Mouse (Mus musculus) thymus, postnatal 14 days (tissue): ENCODE data around the gene Bcar3.
"Not testable (repeated sequence)": the region's sequence is repeated elsewhere in the genome, so short reads cannot be mapped to it uniquely, and the experiment has no call there.

Experiments used
- DNase-seq: peaks from one replicate; pipeline ENCODE4 v3.0.0; 2021

Gene Bcar3

GRCm38 (mm10) chr3:122293954-122294850, at the start of gene Bcar3:
Bcar3 (plus strand) TSS chr3:122294136.
- DNase-seq: peak; percentile 88

- DNase-seq: no peak
These were observed 49.2 kb upstream of the Bcar3 start for GRCm38 (mm10) chr3:122244759-122245158.

- peak; percentile 93 for DNase-seq
These were observed 48.6 kb upstream of the Bcar3 start, which contains the start of gene Gclm for GRCm38 (mm10) chr3:122245215-122245877. Gclm (plus strand) TSS chr3:122245557.

DNA sequence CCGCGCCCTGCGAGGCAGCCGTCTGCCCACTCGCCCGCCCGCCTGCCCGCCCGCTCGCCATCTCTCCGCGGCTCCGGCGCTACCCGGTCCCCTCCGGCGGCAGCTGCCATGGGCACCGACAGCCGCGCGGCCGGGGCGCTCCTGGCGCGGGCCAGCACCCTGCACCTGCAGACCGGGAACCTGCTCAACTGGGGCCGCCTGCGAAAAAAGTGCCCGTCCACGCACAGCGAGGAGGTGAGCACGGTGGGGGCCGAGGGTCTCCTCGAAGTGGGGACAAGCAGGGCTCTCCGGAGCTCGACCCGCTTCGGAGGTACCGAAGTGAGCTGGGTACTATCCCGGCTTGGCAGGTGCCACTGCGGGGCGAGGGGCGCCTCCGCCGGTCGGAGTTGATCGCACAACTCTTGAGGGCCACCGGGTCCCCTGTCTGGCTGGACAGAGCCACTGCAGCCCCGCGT, 48.0 kb upstream of the Bcar3 start:
- DNase-seq: peak; percentile 62

GRCm38 (mm10) chr3:122246406-122246805, 47.5 kb upstream of the Bcar3 start:
- no peak for DNase-seq

- DNase-seq: no peak
These were observed 46.8 kb upstream of the Bcar3 start for GRCm38 (mm10) chr3:122246986-122247767.

DNA sequence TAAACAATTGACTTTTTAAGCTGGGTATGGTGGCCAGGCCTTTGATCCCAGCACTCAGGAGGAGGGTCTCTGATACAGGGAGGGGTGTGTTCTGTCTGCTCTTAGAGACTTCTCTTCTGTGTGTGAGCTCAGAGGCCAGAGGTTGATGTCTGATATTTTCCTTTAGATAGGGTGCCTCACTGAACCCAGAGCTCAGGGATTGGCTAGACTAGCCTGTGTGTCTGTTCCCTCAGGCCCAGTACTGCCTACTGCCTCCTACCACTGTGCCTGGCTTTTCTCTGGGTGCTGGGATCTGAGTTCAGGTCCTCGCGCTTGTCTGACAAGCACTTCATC, 46.2 kb upstream of the Bcar3 start:
- no peak for DNase-seq

- DNase-seq: no peak
These were observed 41.3 kb upstream of the Bcar3 start for GRCm38 (mm10) chr3:122252466-122253253.

- not testable (repeated sequence) for DNase-seq
These were observed 39.9 kb upstream of the Bcar3 start for GRCm38 (mm10) chr3:122254050-122254449.

- no peak for DNase-seq
These were observed 23.9 kb upstream of the Bcar3 start for GRCm38 (mm10) chr3:122269986-122270385.

- not testable (repeated sequence) for DNase-seq
These were observed 21.4 kb upstream of the Bcar3 start for GRCm38 (mm10) chr3:122272565-122272964.

DNA sequence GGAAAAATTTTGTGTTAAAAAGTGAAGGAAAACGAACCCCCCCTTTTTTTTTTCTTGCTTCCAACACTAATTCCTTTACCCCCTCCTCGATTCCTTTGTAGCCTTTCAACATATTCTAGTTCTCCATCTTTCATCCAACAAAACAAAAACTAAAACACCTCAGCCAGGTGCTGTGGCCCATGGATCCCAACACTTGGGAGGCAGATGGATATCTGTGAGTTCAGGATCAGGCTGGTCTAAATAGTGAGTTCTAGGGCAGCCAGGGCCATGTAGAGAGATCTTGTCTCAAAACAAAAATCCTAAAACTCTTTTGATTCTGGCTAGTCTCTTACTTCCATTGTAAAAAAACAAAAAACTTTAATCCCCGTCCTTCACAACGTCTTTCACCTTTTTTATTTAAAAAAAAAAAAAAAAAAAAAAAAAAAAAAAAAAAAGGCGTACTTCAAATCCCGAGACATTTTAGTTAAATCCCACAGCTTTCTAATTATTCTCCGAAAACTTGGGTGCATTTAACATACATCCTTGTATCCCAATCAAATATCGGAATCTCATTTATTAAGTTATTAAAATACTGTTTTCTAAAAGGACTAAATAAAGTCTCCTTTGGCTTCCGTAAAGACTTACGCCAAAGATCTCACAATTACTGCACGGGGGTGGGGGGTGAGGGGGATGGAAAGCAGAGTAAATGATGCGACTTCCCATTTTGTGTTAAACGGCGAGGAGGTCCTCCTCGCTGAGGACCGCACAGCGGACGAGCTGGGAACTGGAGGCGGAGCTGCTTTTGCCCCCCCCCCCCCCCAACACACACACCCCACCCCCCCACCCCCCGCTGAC, 20.3 kb upstream of the Bcar3 start:
- DNase-seq: no peak

DNA sequence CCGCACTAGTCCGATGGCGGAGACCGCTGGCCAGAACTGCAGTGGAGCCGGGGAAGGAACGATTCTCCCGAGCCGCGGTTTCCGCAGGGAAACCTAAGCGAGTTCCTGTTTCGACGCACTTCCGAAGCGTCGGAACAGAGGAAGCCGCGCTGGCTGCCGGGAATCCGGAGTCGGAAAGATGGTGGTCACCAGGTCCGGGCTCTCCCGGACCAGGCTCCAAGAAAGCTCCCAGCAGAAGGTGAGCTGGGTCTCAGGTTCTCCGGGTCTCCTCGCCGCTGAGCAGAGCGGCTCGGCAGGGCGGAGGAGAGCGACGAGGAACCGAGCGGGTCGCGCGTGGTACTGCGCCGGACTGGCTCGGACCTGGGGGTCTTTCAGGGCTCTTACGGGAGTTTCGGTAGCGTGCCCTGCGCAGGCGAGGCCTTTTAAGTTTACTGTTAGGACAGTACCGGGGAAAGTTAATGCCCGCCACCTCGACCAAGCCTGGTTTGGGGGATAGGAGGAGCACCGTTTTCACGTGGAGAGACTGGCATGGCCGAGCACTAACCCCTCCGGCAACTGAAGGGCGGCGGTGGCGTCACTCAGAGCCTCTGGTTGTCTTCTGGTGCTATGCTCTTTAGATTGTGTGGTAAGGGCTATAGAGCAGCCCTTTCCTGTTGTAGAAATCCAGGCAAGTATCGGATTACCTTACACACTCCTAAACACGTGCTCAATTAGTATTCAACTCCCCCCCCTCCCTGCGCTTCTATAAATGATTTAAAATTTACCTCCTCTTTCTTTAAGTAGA, 19.5 kb upstream of the Bcar3 start, which contains the start of gene Dnttip2:
Gene Dnttip2, plus strand, starts transcription at position 148 of the 784 bp plus-strand sequence.
- DNase-seq: peak; percentile 85

DNA sequence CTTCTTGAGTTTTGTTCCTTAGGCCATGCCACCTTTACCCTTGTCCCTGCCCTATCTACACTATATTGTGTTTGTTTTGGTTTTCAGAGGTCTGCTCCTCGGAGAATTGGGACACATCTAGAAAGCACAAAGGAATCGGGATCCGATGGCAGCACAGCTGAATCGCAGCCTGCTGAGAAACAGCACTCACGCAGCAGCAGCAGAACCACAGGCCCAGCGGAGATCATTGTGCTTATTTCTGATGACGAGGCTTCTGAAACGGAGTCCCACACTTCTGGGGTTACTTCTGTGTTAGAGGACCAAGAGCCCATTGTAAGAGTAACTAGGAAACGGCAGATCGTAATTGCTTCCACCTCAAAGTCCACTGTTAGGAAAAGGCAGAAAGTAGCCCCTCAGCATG, 18.8 kb upstream of the Bcar3 start:
- DNase-seq: no peak

GRCm38 (mm10) chr3:122287195-122287594, 6.7 kb upstream of the Bcar3 start:
- peak; percentile 17 for DNase-seq

DNA sequence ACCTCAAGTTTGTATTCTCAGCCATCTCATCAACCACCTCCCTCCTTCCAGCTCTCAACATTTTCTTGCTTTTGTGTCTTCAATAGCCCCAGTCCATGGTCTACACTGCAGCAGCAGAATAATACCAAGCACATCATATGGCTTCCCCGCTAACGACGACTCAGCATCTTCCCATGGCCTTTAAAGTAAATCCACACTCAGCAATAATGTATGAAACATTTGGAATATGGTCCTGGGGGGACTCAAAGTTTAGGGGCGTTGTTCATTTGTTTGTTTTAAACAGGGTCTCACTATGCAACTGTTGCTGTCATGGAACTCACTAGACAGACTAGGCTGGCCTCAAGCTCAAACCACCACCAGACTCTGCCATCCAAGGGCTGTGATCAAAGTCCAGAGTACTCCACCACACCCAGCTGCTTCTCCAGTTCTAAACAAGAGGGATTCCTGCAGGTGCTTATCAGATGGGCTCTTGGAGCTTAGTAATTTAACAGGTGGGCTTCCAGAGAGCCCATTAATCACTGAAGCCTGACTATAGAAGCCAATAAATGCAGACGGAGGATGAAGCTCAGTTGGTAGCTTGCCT, 5.2 kb upstream of the Bcar3 start:
- DNase-seq: no peak

GRCm38 (mm10) chr3:122289344-122289743, 4.6 kb upstream of the Bcar3 start:
- DNase-seq: not testable (repeated sequence)

GRCm38 (mm10) chr3:122290696-122291095, 3.2 kb upstream of the Bcar3 start:
- no peak for DNase-seq

DNA sequence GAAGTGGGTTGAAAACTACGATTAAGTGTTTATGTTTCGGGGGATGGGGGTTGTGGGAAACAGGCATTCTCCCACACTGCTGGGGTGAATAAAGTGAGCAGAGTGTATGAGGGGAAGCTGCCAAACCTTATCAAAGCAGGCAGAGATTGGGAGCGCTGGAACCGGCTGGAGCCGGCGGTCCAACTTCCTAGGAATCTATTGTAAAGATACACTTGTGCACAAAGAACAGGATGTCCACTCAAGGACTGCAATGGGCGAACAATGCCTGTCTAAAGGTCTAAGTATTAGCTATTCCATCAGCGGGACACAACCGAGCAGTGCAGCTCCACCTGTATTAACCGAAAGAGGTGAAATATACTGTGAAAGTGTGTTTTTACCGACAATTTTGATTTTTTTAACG, 2.1 kb upstream of the Bcar3 start:
- DNase-seq: no peak
